Mouse (Mus musculus) left cerebral cortex, adult 2 months (tissue): ENCODE measurements around the gene Krit1. TPM values are rescaled to one million over a fixed set of nuclear protein-coding genes. Genes with fewer than 3 reads are reported as not detected.
"Not testable (repeated sequence)": the region's sequence is repeated elsewhere in the genome, so short reads cannot be mapped to it uniquely, and the experiment has no call there.

ENCODE experiments used
- DNase-seq, 2 experiments: peaks; one replicate each; pipeline ENCODE4 v3.0.0; 2021 to 2022; ENCODE audit warnings: low spot score in 2 of 2, mixed read lengths in 1 of 2; ENCODE audit errors: extremely low spot score in 1 of 2
- H3K27ac ChIP-seq: fragments of 200-600 bp; 2 replicates; pipeline ENCODE4 v1.8.1; 2022
- H3K4me3 ChIP-seq: fragments of 200-600 bp; 2 replicates; pipeline ENCODE4 v1.8.1; 2022
- CTCF ChIP-seq: fragments of 200-600 bp; IDR thresholded peaks from 2 replicates; pipeline ENCODE4 v1.8.1; 2022; ENCODE audit warnings: antibody characterized with exemption, mild to moderate bottlenecking, moderate library complexity
- intact Hi-C: fragments of 180-260 bp; cut with DNase I; formaldehyde crosslinking; loops from one replicate; pipeline ENCODE4 v1.15.1; 2025
- total RNA-seq, 2 experiments: library from RNA; stranded (reverse); gene quantifications; 2 replicates each; pipeline ENCODE4 v1.2.3; 2021

Gene Krit1
- total RNA-seq, 2 experiments from 2014 or later: 56.3 to 66.4 TPM

- DNase-seq: peak; percentile 13 to 26
- H3K4me3 ChIP-seq: peak within 1 kb of the TSS; percentile 51
- H3K27ac ChIP-seq, intact Hi-C loops: not testable (repeated sequence)
- peak; percentile 21 for TF ChIP-seq CTCF
Observed at GRCm38 (mm10) chr5:3893459-3894293, 90.7 kb downstream of the Krit1 start, which contains the start of gene Mterf1a. Gene Mterf1a (minus strand): TSS chr5:3893933.

- intact Hi-C loops, H3K4me3 ChIP-seq, H3K27ac ChIP-seq, DNase-seq: not testable (repeated sequence)
Observed at GRCm38 (mm10) chr5:3894294-3894619, 91.3 kb downstream of the Krit1 start.

Other genes with a start within 250 kb of the Krit1 start
- 1 to 10 TPM; 5.1 to 5.5 TPM for gene 1700109H08Rik, start 231.6 kb upstream of the Krit1 start, total RNA-seq
- 10 to 100 TPM; 25.8 to 30.6 TPM for gene Pex1, start 207.1 kb upstream of the Krit1 start, total RNA-seq
- 10 to 100 TPM; 13.6 to 15.0 TPM for gene Rbm48, start 206.6 kb upstream of the Krit1 start, total RNA-seq
- not detected for gene Tmbim7, start 152.0 kb upstream of the Krit1 start, total RNA-seq
- 100 to 1,000 TPM; 115 to 124 TPM for gene Gatad1, start 146.0 kb upstream of the Krit1 start, total RNA-seq
- gene Ankib1, start 259 bp upstream of the Krit1 start, total RNA-seq: 100 to 1,000 TPM; 116 to 124 TPM
- under 1 TPM; 0.14 to 0.23 TPM for gene Lrrd1, start 42.0 kb downstream of the Krit1 start, total RNA-seq
- gene Mterf1a, start 90.7 kb downstream of the Krit1 start, total RNA-seq: 1 to 10 TPM; 8.4 to 9.1 TPM
- gene Akap9, start 124.9 kb downstream of the Krit1 start, total RNA-seq: 100 to 1,000 TPM in 1 of 2 experiments, 10 to 100 TPM in 1; 85.8 to 101 TPM